Mouse (Mus musculus): ENCODE data around the gene Mcm2. TPM values are rescaled to one million over a fixed set of nuclear protein-coding genes. Genes with fewer than 3 reads are reported as not detected.

Mcm2 gene
- total RNA-seq, 2 experiments from 2014 or later: 3.8 to 4.2 TPM

DNA sequence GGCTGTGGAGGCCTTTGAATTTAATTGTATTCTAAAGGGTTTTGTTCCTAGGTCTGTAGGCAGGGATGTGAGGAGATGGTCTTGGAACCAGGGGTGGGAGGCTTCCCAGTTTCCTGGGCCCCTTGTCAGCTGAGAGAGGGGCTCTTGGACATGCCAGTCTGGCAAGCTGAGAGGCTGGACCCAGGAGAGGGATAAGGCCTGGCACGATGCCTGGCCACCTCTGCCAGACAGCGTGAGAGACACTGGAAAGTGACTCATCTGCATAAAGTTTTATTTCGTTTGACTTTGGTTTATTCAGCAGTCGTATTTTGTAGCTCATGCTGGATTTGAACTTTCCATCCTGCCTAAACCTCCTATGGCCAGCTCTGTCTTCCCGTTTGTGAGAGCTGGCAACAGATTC is 30.0 kb upstream of the Mcm2 start:
- intact Hi-C loops (cut with DNase I): loop anchor here (5.0 kb wide), 2 partner anchors 434 to 624 kb away; partner anchors contain the start of gene Plxna1
- DNase-seq (ENCODE audit: low spot score in 2 of 2): no peak

DNA sequence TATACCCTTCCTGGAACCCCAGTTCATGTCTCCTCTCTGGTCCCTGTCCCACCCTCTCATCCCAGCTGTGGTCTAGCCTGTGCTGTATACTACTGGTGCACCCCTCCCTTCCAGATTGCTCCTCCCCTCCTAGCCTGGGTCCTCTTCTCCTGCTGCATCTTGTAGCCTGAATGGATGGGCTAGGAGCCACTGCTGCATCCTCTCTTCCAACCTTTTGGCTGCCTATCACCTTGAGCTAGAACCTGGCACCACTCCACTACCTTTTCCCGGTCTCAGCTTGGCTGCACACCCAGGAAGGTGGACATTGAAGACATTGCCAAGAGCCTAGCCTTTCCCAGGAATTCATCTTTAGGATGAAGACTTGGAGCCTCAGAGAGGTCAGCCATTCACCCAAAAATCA is 29.4 kb upstream of the Mcm2 start:
- intact Hi-C loops (cut with DNase I): loop anchor here (5.0 kb wide), 2 partner anchors 434 to 624 kb away; partner anchors contain the start of gene Plxna1
- DNase-seq (ENCODE audit: low spot score in 2 of 2): no peak

GRCm38 (mm10) chr6:88927595-88927994 is 29.0 kb upstream of the Mcm2 start:
- DNase-seq (ENCODE audit: low spot score in 2 of 2): peak; percentile 81 to 84
- intact Hi-C loops (cut with DNase I): loop anchor here (2.0 to 5.0 kb wide), 3 partner anchors 435 to 703 kb away; partner anchors contain the start of gene Plxna1

DNA sequence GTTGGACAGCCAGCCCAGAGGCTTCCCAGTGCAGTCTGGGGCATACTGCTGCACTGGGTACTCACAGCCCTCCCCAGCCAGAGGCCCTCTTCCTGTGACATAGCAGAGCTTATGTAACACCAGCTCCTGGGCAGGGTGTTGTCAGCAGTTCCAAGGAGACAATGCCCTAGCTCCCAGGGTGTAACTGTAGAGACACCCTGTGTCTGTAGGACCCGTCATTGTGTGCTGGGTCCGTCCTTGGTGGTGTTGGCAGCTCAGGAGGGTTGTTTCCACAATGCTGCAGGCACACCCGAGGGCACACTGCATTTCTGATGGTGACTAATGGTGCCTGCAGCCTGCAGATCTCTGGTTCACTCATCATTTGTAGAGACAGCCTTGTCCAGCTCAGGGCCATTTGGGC is 28.3 kb upstream of the Mcm2 start:
- no peak for DNase-seq (ENCODE audit: low spot score in 2 of 2)
- intact Hi-C loops (cut with DNase I): loop anchor here (2.0 to 5.0 kb wide), 3 partner anchors 435 to 704 kb away; partner anchors contain the start of gene Plxna1

DNA sequence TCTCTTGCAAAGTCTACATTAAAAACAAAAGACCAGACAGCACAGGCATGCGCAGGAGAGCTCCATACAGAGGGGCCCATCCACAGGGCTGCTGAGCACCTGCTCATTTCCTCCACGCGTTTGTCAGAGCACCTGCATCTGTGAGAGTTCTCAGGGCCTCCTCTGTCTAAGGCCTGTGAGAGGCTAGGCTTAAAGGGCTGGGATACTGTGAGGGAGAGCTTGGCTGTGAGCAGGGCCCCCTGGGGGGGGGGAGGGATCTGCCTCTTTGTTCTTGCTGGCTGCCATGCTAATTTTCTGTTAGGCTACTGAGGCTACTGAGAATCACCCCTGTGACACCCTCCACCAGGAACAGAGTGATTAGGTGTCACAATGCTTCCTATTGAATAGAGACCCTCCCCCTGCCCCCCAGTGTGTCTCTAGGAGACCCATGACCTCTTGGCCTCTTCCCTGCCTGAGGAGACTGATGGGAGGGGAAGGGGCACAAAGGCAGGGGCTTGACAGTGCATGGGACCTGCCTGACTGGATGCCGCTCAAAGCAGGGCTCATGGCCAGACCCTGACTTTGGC is 27.1 kb upstream of the Mcm2 start:
- DNase-seq (ENCODE audit: low spot score in 2 of 2): no peak
- intact Hi-C loops (cut with DNase I): loop anchor here (2.0 to 5.0 kb wide), 3 partner anchors 437 to 705 kb away; partner anchors contain the start of gene Plxna1

- no peak for DNase-seq (ENCODE audit: low spot score in 2 of 2)
- intact Hi-C loops (cut with DNase I): loop anchor here (5.0 kb wide), 2 partner anchors 438 to 628 kb away; partner anchors contain the start of gene Plxna1
Measured at GRCm38 (mm10) chr6:88924502-88925275, 26.1 kb upstream of the Mcm2 start.

DNA sequence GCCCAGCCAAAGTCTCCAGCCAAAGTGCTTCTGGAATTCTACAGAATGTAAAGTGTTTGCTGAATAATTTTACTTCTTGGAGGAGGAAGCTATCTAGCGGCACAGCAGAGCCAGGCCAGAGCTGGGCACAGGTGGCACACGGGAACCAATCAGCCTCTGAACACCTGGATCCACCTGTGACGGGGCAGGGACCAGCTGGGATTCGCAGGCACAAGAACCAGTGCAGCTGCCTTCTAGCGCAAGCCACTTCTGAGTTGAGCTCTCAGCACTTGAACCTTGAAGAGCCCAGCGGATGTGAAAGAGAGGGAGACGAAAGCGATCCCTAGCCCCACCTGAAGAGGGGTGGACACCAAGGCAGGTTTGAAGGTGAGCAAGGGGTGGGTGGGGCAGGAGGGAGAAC is 20.2 kb upstream of the Mcm2 start:
- no peak for DNase-seq (ENCODE audit: low spot score in 2 of 2)
- intact Hi-C loops (cut with DNase I): no loop called here

DNA sequence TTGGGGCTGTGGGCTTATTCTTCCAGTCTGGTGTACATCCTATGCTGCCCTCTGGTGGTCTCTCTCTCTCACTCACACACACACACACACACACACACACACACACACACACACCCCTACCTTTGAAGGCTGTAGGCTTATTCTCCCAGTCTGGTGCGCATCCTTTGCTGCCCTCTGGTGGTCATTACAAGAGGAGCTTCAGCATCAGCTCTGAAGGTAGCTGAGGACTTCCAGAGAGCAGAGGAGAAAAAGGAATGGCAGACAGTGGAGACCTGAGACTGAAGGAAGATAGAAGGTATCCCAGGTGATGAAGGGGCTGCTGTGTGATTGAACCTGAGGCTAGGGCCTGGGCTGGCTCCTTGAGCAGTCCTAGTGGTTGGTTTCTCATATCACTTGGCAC is 17.6 kb upstream of the Mcm2 start:
- intact Hi-C loops (cut with DNase I): no loop called here
- no peak for DNase-seq (ENCODE audit: low spot score in 2 of 2)

- intact Hi-C loops (cut with DNase I): no loop called here
- DNase-seq (ENCODE audit: low spot score in 2 of 2): no peak
Measured at GRCm38 (mm10) chr6:88915510-88915909, 16.9 kb upstream of the Mcm2 start.

DNA sequence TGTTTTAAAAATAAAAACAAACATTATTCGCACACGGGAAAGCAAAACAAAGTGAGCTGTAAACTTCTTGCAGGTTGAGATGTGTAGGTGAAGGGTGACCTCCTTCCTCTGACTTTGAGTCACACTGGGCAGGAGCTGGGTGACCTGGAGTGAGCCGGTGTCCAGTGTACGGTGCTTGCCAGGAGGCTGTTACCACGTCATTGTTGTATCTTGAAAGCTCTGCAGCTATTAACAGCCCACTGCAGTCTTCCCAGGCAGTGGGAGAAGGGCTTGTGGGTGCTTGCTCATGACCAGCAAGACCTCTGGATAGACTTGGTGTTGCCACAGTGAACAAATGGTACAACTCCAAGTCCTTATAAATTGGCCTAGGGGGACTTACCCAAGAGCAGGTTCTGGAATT is 16.2 kb upstream of the Mcm2 start:
- DNase-seq (ENCODE audit: low spot score in 2 of 2): no peak
- intact Hi-C loops (cut with DNase I): no loop called here

DNA sequence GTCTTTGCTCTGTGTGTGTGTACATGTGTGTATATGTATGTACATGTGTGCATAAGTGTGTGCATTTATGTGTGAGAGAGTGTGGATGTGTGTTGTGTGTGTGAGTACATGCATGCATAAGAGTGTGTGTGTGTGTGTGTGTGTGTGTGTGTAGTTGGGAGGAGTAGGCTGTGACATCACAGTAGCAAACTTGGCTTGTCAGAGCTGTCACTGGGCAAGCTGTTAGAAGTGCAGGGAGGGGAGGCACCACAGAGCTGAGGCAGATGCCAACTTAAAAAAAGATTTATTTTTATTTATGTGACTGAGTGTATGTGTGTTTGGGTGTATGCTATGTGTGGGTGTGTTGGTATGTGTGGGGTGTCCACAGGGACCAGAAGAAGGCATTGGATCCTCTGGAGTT is 14.9 kb upstream of the Mcm2 start:
- DNase-seq (ENCODE audit: low spot score in 2 of 2): no peak
- intact Hi-C loops (cut with DNase I): no loop called here

DNA sequence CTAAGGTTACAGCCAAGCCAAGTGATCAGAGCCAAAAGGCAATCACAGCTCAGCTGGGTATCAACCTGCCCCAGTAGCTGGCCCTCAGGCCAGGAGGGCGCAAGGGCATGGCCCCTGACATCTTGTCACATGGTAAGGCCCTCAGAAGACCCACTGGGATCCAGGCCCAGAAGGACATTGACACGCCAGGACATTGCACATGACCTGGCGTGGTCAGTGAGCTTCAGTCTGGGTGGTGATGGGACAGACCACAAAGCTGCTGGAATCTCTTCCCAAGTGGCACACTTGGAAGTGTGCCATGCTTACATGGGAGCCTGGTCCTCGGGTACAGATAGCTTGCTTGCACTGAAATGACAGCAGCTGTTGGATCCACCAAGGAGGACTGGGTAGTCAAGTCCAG is 14.4 kb upstream of the Mcm2 start:
- DNase-seq (ENCODE audit: low spot score in 2 of 2): no peak
- intact Hi-C loops (cut with DNase I): no loop called here

GRCm38 (mm10) chr6:88909151-88909550 is 10.6 kb upstream of the Mcm2 start:
- no peak for DNase-seq (ENCODE audit: low spot score in 2 of 2)
- intact Hi-C loops (cut with DNase I): no loop called here

- DNase-seq (ENCODE audit: low spot score in 2 of 2): peak; percentile 42 to 50
- intact Hi-C loops (cut with DNase I): no loop called here
Measured at GRCm38 (mm10) chr6:88906369-88907108, 8.0 kb upstream of the Mcm2 start.

GRCm38 (mm10) chr6:88905042-88905441 is 6.5 kb upstream of the Mcm2 start:
- DNase-seq (ENCODE audit: low spot score in 2 of 2): no peak
- intact Hi-C loops (cut with DNase I): no loop called here

GRCm38 (mm10) chr6:88904456-88904974 is 5.9 kb upstream of the Mcm2 start:
- DNase-seq (ENCODE audit: low spot score in 2 of 2): no peak
- intact Hi-C loops (cut with DNase I): no loop called here

DNA sequence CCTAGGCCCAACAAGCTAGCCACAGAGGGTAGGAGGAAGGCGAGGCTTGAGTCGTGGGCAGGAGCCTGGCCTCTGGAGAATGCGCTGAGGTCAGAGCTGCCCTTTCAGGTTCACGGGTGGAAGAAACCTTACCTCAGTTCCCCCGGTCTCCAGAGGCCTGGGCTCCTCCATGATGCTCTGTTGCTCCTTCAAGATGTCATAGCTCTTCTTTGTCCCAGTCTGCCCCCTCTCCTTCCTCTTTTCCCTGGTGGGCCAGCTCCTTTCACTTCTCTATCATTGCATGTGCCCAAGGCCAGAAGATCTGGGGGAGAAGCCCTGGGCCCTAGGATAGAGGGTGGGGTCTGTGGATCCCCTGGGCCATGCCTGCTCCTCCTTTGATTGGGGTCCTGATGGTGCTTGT is 5.1 kb upstream of the Mcm2 start:
- DNase-seq (ENCODE audit: low spot score in 2 of 2): no peak
- intact Hi-C loops (cut with DNase I): no loop called here

- intact Hi-C loops (cut with DNase I): no loop called here
- DNase-seq (ENCODE audit: low spot score in 2 of 2): peak; percentile 91 to 93
Measured at GRCm38 (mm10) chr6:88901947-88902820, 3.6 kb upstream of the Mcm2 start, which contains the start of gene Tpra1. Gene Tpra1, plus strand, starts transcription at chr6:88902251.

- intact Hi-C loops (cut with DNase I): no loop called here
- no peak for DNase-seq (ENCODE audit: low spot score in 2 of 2)
Measured at GRCm38 (mm10) chr6:88901471-88901870, 2.9 kb upstream of the Mcm2 start.
